Mouse (Mus musculus) limb, embryonic 14.5 days (tissue): ENCODE measurements around the gene Ltb. TPM values are rescaled to one million over a fixed set of nuclear protein-coding genes. Genes with fewer than 3 reads are reported as not detected.

Experiments used
- ATAC-seq: fragments of 200-750 bp; cut with Nextera tagmentation; 2 replicates; pipeline ENCODE4 v1.8.0; 2017; ENCODE audit warnings: low read depth, moderate number of reproducible peaks, moderate TSS enrichment; ENCODE audit not compliant: low FRiP score
- DNase-seq: peaks from one replicate; pipeline ENCODE4 v3.0.0-alpha.2; 2015; ENCODE audit warnings: low spot score
- H3K27ac ChIP-seq: fragments of 300-500 bp; sonication (generic); replicated peaks from 2 replicates; pipeline ENCODE4 v1.5.1; 2014; ENCODE audit warnings: low read depth, mild to moderate bottlenecking, low read length, moderate library complexity, mixed read lengths
- H3K27me3 ChIP-seq: fragments of 300-500 bp; sonication (generic); 2 replicates; pipeline ENCODE4 v1.6.1; 2014; ENCODE audit warnings: low read length, mixed read lengths; ENCODE audit not compliant: control insufficient read depth, insufficient read depth
- H3K36me3 ChIP-seq: fragments of 300-500 bp; sonication (generic); 2 replicates; pipeline ENCODE4 v1.6.1; 2014; ENCODE audit warnings: mild to moderate bottlenecking, low read length, moderate library complexity, mixed read lengths; ENCODE audit not compliant: control insufficient read depth, insufficient read depth
- H3K4me1 ChIP-seq: fragments of 300-500 bp; sonication (generic); 2 replicates; pipeline ENCODE4 v1.6.1; 2014; ENCODE audit warnings: antibody characterized with exemption, low read length, mixed read lengths; ENCODE audit not compliant: control insufficient read depth, insufficient read depth
- H3K4me2 ChIP-seq: fragments of 300-500 bp; sonication (generic); replicated peaks from 2 replicates; pipeline ENCODE4 v1.6.1; 2014; ENCODE audit warnings: low read depth, mild to moderate bottlenecking, low read length, moderate library complexity; ENCODE audit not compliant: severe bottlenecking
- H3K4me3 ChIP-seq: fragments of 300-500 bp; sonication (generic); replicated peaks from 2 replicates; pipeline ENCODE4 v1.5.1; 2014; ENCODE audit warnings: low read length
- H3K9ac ChIP-seq: fragments of 300-500 bp; sonication (generic); 2 replicates; pipeline ENCODE4 v1.6.1; 2014; ENCODE audit warnings: mild to moderate bottlenecking, low read depth, low read length, moderate library complexity; ENCODE audit not compliant: severe bottlenecking
- H3K9me3 ChIP-seq: fragments of 300-500 bp; sonication (generic); 2 replicates; pipeline ENCODE4 v1.6.1; 2016; ENCODE audit warnings: low read length; ENCODE audit not compliant: control insufficient read depth
- POLR2A ChIP-seq: fragments of 200-500 bp; IDR thresholded peaks from 2 replicates; pipeline ENCODE4 v1.8.0; 2012; ENCODE audit warnings: inconsistent platforms, mild to moderate bottlenecking, moderate library complexity, borderline replicate concordance; ENCODE audit not compliant: insufficient read depth, insufficient read length; ENCODE audit errors: extremely low read depth
- WGBS: fragments of 180-500 bp; shearing (Covaris S2); extraction: QIAGEN DNeasy Blood & Tissue Kit; methylation state at CpG from one replicate; pipeline ENCODE4 v1.1.7; 2014; 5-methylcytosine and 5-hydroxymethylcytosine counted together
- polyA plus RNA-seq, 2 experiments: library from polyadenylated mRNA; depleted of rRNA in 1 of 2; stranded (reverse) in 1 of 2; unstranded in 1 of 2; fragments of >200 nt; fragmentation: Nextera tagmentation in 1 of 2; extraction: Ambion mirVana in 1 of 2; gene quantifications; 2 replicates each; pipeline versions ENCODE4 v1.2.1 to v1.2.3; 2012 to 2014

Gene Ltb
- polyA plus RNA-seq, 2 experiments, result 1.1 to 1.7 TPM

GRCm38 (mm10) chr17:35189186-35189585 lies 5.1 kb upstream of the Ltb start:
- WGBS, result 80% methylated on average over 1 of the region's 1 CpGs
- Histone ChIP-seq H3K36me3 (no peaks in the 10 kb centered on the region), H3K9me3 (no peaks in the 10 kb centered on the region), H3K27ac (no peak overlapping the region), H3K4me3 (no peak overlapping the region), H3K9ac (no peak overlapping the region), H3K4me1 (peaks cover 8% of the 10 kb centered on the region), H3K27me3 (no peaks in the 10 kb centered on the region; the same call in 1 of the 2 replicates), H3K4me2 (no peak overlapping the region)
- DNase-seq (no peak), ATAC-seq (no peak)
- TF ChIP-seq POLR2A, result no peak

DNA sequence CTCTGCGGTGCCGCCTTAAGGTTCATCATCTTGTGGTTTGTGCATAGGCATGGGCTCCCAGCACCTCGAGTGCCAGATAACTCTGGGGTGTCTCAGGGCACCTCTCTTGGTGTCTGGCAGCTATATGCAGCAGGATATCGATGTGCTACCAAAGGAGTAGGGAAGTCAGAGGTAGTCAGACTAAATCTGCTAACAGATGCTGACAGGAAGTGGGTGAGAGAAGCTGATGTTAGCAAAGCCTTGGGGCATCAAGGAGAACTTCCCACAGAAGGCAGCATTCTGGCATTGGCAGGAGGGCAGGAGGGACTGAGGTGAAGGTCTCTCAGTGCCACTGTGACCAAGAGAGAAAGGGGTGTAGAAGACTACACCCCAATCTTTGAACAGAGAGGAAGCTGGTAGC lies 4.1 kb upstream of the Ltb start:
- TF ChIP-seq POLR2A, result no peak
- no peak overlapping the region for H3K9ac ChIP-seq
- H3K9me3 ChIP-seq, result no peaks in the 10 kb centered on the region
- no peaks in the 10 kb centered on the region for H3K36me3 ChIP-seq
- H3K27me3 ChIP-seq, result peaks cover 5% of the 10 kb centered on the region; the same call in 1 of the 2 replicates
- H3K4me1 ChIP-seq, result peaks cover 8% of the 10 kb centered on the region
- ATAC-seq (no peak), DNase-seq (no peak)
- 73% methylated on average over 4 of the region's 4 CpGs for WGBS
- no peak overlapping the region for H3K4me3 ChIP-seq
- H3K4me2 ChIP-seq, result no peak overlapping the region
- H3K27ac ChIP-seq, result no peak overlapping the region

GRCm38 (mm10) chr17:35191723-35192122 lies 2.5 kb upstream of the Ltb start:
- Histone ChIP-seq H3K9ac (no peak overlapping the region), H3K36me3 (no peaks in the 10 kb centered on the region), H3K4me3 (no peak overlapping the region), H3K27me3 (peaks cover 21% of the 10 kb centered on the region), H3K9me3 (no peaks in the 10 kb centered on the region), H3K4me2 (no peak overlapping the region), H3K27ac (no peak overlapping the region), H3K4me1 (peaks cover 5% of the 10 kb centered on the region; the same call in 1 of the 2 replicates)
- 66% methylated on average over 2 of the region's 2 CpGs for WGBS
- DNase-seq (no peak), ATAC-seq (no peak)
- TF ChIP-seq POLR2A, result no peak

GRCm38 (mm10) chr17:35192924-35193323 lies 1.3 kb upstream of the Ltb start:
- no peaks in the 10 kb centered on the region for H3K36me3 ChIP-seq
- H3K27me3 ChIP-seq, result peaks cover 21% of the 10 kb centered on the region
- no peaks in the 10 kb centered on the region for H3K9me3 ChIP-seq
- no peak overlapping the region for H3K4me3 ChIP-seq
- H3K9ac ChIP-seq, result no peak overlapping the region
- H3K4me1 ChIP-seq, result peaks cover 4% of the 10 kb centered on the region; the same call in 1 of the 2 replicates
- no peak overlapping the region for H3K27ac ChIP-seq
- no peak for DNase-seq
- no peak for TF ChIP-seq POLR2A
- no peak overlapping the region for H3K4me2 ChIP-seq
- WGBS, result 86% methylated on average over 5 of the region's 5 CpGs
- no peak for ATAC-seq

- Histone ChIP-seq H3K4me2 (peak overlapping the region; percentile 62), H3K27ac (no peak overlapping the region), H3K36me3 (no peaks in the 10 kb centered on the region), H3K4me1 (peaks cover 4% of the 10 kb centered on the region; the same call in 1 of the 2 replicates), H3K9ac (peak overlapping the region; percentile 40; the same call in 1 of the 2 replicates), H3K4me3 (peak overlapping the region; percentile 40), H3K27me3 (peaks cover 21% of the 10 kb centered on the region), H3K9me3 (no peaks in the 10 kb centered on the region)
- WGBS, result 40% methylated on average over 18 of the region's 19 CpGs
- no peak for ATAC-seq
- no peak for DNase-seq
- TF ChIP-seq POLR2A, result no peak
Observed at GRCm38 (mm10) chr17:35194844-35195630, 798 bp downstream of the Ltb start.
